Mouse (Mus musculus): ENCODE results near the gene Rps6ka1.

DNA sequence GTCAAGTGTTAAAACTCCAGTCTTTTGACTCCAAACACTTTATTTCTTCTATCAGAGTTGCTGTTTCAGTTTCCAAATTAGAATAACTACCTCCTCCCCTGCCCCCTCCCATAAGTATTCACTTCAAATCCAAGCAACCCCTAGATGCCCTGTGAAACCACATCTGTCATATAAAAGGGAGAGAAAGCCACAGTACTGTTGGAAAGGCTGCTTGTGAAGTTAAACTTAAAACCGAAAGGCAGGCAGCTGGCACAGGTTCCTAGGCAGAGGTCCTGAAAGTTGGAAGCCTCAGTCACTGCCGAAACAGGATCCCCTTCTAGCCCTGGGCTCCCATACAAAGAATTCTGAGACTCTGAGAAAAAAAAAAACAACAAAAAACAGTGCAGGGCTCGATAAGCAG, 61.9 kb downstream of the Rps6ka1 start:
- no peak for TF ChIP-seq CTCF (IDR thresholded peaks at IDR 0.05; ENCODE audit: low read depth)
- no peak for TF ChIP-seq EP300 (IDR thresholded peaks at IDR 0.05; ENCODE audit: low read depth)
